Mouse (Mus musculus) forebrain, embryonic 13.5 days (tissue): Measurements from ENCODE around the gene Akt1s1. TPM values are rescaled to one million over a fixed set of nuclear protein-coding genes. Genes with fewer than 3 reads are reported as not detected.

Experiments used
- ATAC-seq: fragments of 200-750 bp; cut with Nextera tagmentation; 2 replicates; pipeline ENCODE4 v1.8.0; 2017
- H3K27ac ChIP-seq: fragments of 300-500 bp; sonication (generic); 2 replicates; pipeline ENCODE4 v1.5.1; 2015; ENCODE audit warnings: inconsistent platforms, mild to moderate bottlenecking, moderate library complexity
- H3K27me3 ChIP-seq: fragments of 300-500 bp; sonication (generic); 2 replicates; pipeline ENCODE4 v1.6.1; 2015; ENCODE audit warnings: mild to moderate bottlenecking, inconsistent platforms
- H3K36me3 ChIP-seq: fragments of 300-500 bp; sonication (generic); 2 replicates; pipeline ENCODE4 v1.6.1; 2015; ENCODE audit warnings: mild to moderate bottlenecking, inconsistent platforms; ENCODE audit not compliant: poor library complexity, severe bottlenecking
- H3K4me1 ChIP-seq: fragments of 300-500 bp; sonication (generic); 2 replicates; pipeline ENCODE4 v1.6.1; 2015; ENCODE audit warnings: inconsistent platforms
- H3K4me2 ChIP-seq: fragments of 300-500 bp; sonication (generic); 2 replicates; pipeline ENCODE4 v1.6.1; 2015; ENCODE audit warnings: inconsistent platforms, mild to moderate bottlenecking, moderate library complexity
- H3K4me3 ChIP-seq: fragments of 300-500 bp; sonication (generic); 2 replicates; pipeline ENCODE4 v1.5.1; 2015; ENCODE audit warnings: mild to moderate bottlenecking, inconsistent platforms
- H3K9ac ChIP-seq: fragments of 300-500 bp; sonication (generic); 2 replicates; pipeline ENCODE4 v1.6.1; 2015; ENCODE audit warnings: mild to moderate bottlenecking, inconsistent platforms
- H3K9me3 ChIP-seq: fragments of 300-500 bp; sonication (generic); replicated peaks from 2 replicates; pipeline ENCODE4 v1.6.1; 2016; ENCODE audit warnings: inconsistent platforms
- WGBS: fragments of 180-500 bp; shearing (Covaris S2); methylation state at CpG from one replicate; pipeline ENCODE4 v1.1.7; 2015; 5-methylcytosine and 5-hydroxymethylcytosine counted together
- polyA plus RNA-seq: library from polyadenylated mRNA; unstranded; fragments of >200 nt; fragmentation: Nextera tagmentation; extraction: Ambion mirVana; gene quantifications from 2 replicates; pipeline ENCODE4 v1.2.1, GENCODE M21; 2015

Akt1s1 gene
- polyA plus RNA-seq, 1 experiment from 2014 or later, result 93.1 TPM

- H3K36me3 ChIP-seq, result peaks cover 82% of the 10 kb centered on the region
- no peak for ATAC-seq
These were observed 38.2 kb downstream of the Akt1s1 start for GRCm38 (mm10) chr7:44886964-44887363.

GRCm38 (mm10) chr7:44888256-44889105 lies 39.7 kb downstream of the Akt1s1 start:
- no peaks in the 10 kb centered on the region for H3K27me3 ChIP-seq
- ATAC-seq, result no peak
- H3K36me3 ChIP-seq, result peaks cover 67% of the 10 kb centered on the region
- no peak overlapping the region for H3K4me3 ChIP-seq
- H3K4me1 ChIP-seq, result peaks cover 28% of the 10 kb centered on the region
- 0 out of 2 replicates have a peak overlapping the region, but pooled peaks have one; percentile 4 for H3K27ac ChIP-seq
- no peaks in the 10 kb centered on the region for H3K9me3 ChIP-seq
- no peak overlapping the region for H3K4me2 ChIP-seq
- WGBS, result 83% methylated on average over 13 of the region's 13 CpGs
- 0 out of 2 replicates have a peak overlapping the region, but pooled peaks have one; percentile 1 for H3K9ac ChIP-seq

More at GRCm38 (mm10) chr7:44886964-44887363, 38.2 kb downstream of the Akt1s1 start:
- no peak overlapping the region for H3K27ac ChIP-seq
- peaks cover 23% of the 10 kb centered on the region for H3K4me1 ChIP-seq
- 88% methylated on average over 7 of the region's 7 CpGs for WGBS
- no peak overlapping the region for H3K4me2 ChIP-seq
- no peaks in the 10 kb centered on the region for H3K9me3 ChIP-seq
- H3K27me3 ChIP-seq, result no peaks in the 10 kb centered on the region
- H3K9ac ChIP-seq, result peak overlapping the region; percentile 9; the same call in 1 of the 2 replicates
- H3K4me3 ChIP-seq, result no peak overlapping the region

- peak overlapping the region; percentile 95 for H3K4me2 ChIP-seq
- H3K4me1 ChIP-seq, result peaks cover 45% of the 10 kb centered on the region
- 83% methylated on average over 7 of the region's 7 CpGs for WGBS
- H3K36me3 ChIP-seq, result peaks cover 52% of the 10 kb centered on the region
- H3K9me3 ChIP-seq, result no peaks in the 10 kb centered on the region
- H3K4me3 ChIP-seq, result peak overlapping the region; percentile 85
- no peak overlapping the region for H3K27ac ChIP-seq
- peak overlapping the region; percentile 91 for H3K9ac ChIP-seq
- no peak for ATAC-seq
- no peaks in the 10 kb centered on the region for H3K27me3 ChIP-seq
These were observed 41.4 kb downstream of the Akt1s1 start for GRCm38 (mm10) chr7:44890180-44890579.

GRCm38 (mm10) chr7:44890737-44891136 lies 41.9 kb downstream of the Akt1s1 start:
- H3K27me3 ChIP-seq, result no peaks in the 10 kb centered on the region
- H3K4me2 ChIP-seq, result peak overlapping the region; percentile 95
- no peak for ATAC-seq
- H3K36me3 ChIP-seq, result peaks cover 46% of the 10 kb centered on the region
- H3K27ac ChIP-seq, result no peak overlapping the region
- WGBS, result 65% methylated on average over 4 of the region's 4 CpGs
- no peaks in the 10 kb centered on the region for H3K9me3 ChIP-seq
- H3K9ac ChIP-seq, result peak overlapping the region; percentile 91
- H3K4me3 ChIP-seq, result peak overlapping the region; percentile 85
- peaks cover 48% of the 10 kb centered on the region for H3K4me1 ChIP-seq

GRCm38 (mm10) chr7:44891611-44892010 lies 42.8 kb downstream of the Akt1s1 start:
- Histone ChIP-seq H3K4me2 (peak overlapping the region; percentile 95), H3K9me3 (no peaks in the 10 kb centered on the region), H3K4me1 (peaks cover 53% of the 10 kb centered on the region), H3K27ac (peak overlapping the region; percentile 96), H3K27me3 (no peaks in the 10 kb centered on the region), H3K4me3 (peak overlapping the region; percentile 85), H3K9ac (peak overlapping the region; percentile 91), H3K36me3 (peaks cover 38% of the 10 kb centered on the region)
- 14% methylated on average over 6 of the region's 6 CpGs for WGBS
- ATAC-seq, result no peak

- no peaks in the 10 kb centered on the region for H3K9me3 ChIP-seq
- peak; percentile 78 for ATAC-seq
- peak within 1 kb of the TSS; percentile 95 for H3K4me2 ChIP-seq
- peak within 1 kb of the TSS; percentile 96 for H3K27ac ChIP-seq
- H3K4me1 ChIP-seq, result peaks cover 61% of the 10 kb centered on the region
- H3K36me3 ChIP-seq, result peaks cover 30% of the 10 kb centered on the region
- under 1% methylated on average over 56 of the region's 56 CpGs for WGBS
- H3K4me3 ChIP-seq, result peak within 1 kb of the TSS; percentile 85
- no peaks in the 10 kb centered on the region for H3K27me3 ChIP-seq
- peak within 1 kb of the TSS; percentile 91 for H3K9ac ChIP-seq
These were observed 43.6 kb downstream of the Akt1s1 start, which contains the start of gene Med25 for GRCm38 (mm10) chr7:44892276-44892921. Gene Med25, minus strand, starts transcription at chr7:44892712.

GRCm38 (mm10) chr7:44893197-44893596 lies 44.4 kb downstream of the Akt1s1 start:
- H3K4me1 ChIP-seq, result peaks cover 67% of the 10 kb centered on the region
- peak overlapping the region; percentile 95 for H3K27ac ChIP-seq

GRCm38 (mm10) chr7:44894175-44894574 lies 45.4 kb downstream of the Akt1s1 start:
- Histone ChIP-seq H3K9me3 (no peaks in the 10 kb centered on the region), H3K27me3 (no peaks in the 10 kb centered on the region), H3K27ac (peak overlapping the region; percentile 95), H3K9ac (no peak overlapping the region), H3K4me3 (no peak overlapping the region), H3K4me1 (peaks cover 68% of the 10 kb centered on the region), H3K4me2 (peak overlapping the region; percentile 78; the same call in 1 of the 2 replicates), H3K36me3 (peaks cover 23% of the 10 kb centered on the region)
- 87% methylated on average over 3 of the region's 3 CpGs for WGBS
- ATAC-seq, result no peak

More at GRCm38 (mm10) chr7:44893197-44893596, 44.4 kb downstream of the Akt1s1 start:
- Histone ChIP-seq H3K36me3 (peaks cover 24% of the 10 kb centered on the region), H3K27me3 (no peaks in the 10 kb centered on the region), H3K9ac (peak overlapping the region; percentile 35; the same call in 1 of the 2 replicates), H3K9me3 (no peaks in the 10 kb centered on the region), H3K4me2 (peak overlapping the region; percentile 57), H3K4me3 (peak overlapping the region; percentile 22)
- ATAC-seq, result no peak
- WGBS, result 2% methylated on average over 8 of the region's 8 CpGs

- peak overlapping the region; percentile 62 for H3K4me3 ChIP-seq
- H3K27me3 ChIP-seq, result no peaks in the 10 kb centered on the region
- 14% methylated on average over 7 of the region's 7 CpGs for WGBS
- peak overlapping the region; percentile 95 for H3K27ac ChIP-seq
- H3K9me3 ChIP-seq, result no peaks in the 10 kb centered on the region
- H3K4me2 ChIP-seq, result peak overlapping the region; percentile 78
- no peak for ATAC-seq
- H3K36me3 ChIP-seq, result peaks cover 26% of the 10 kb centered on the region
- peak overlapping the region; percentile 52 for H3K9ac ChIP-seq
- peaks cover 65% of the 10 kb centered on the region for H3K4me1 ChIP-seq
These were observed 46.4 kb downstream of the Akt1s1 start for GRCm38 (mm10) chr7:44895206-44895592.

GRCm38 (mm10) chr7:44895593-44896434 lies 47.0 kb downstream of the Akt1s1 start, which contains the start of gene Fuz:
Gene Fuz, plus strand, starts transcription at chr7:44896079.
- Histone ChIP-seq H3K27ac (peak within 1 kb of the TSS; percentile 95), H3K9me3 (no peaks in the 10 kb centered on the region), H3K36me3 (peaks cover 26% of the 10 kb centered on the region), H3K27me3 (no peaks in the 10 kb centered on the region), H3K4me3 (peak within 1 kb of the TSS; percentile 62), H3K9ac (peak within 1 kb of the TSS; percentile 78), H3K4me1 (peaks cover 65% of the 10 kb centered on the region), H3K4me2 (peak within 1 kb of the TSS; percentile 78)
- ATAC-seq, result peak; percentile 78
- WGBS, result under 1% methylated on average over 34 of the region's 34 CpGs

- H3K4me1 ChIP-seq, result peaks cover 65% of the 10 kb centered on the region
These were observed 47.7 kb downstream of the Akt1s1 start for GRCm38 (mm10) chr7:44896499-44896898.

More at GRCm38 (mm10) chr7:44896499-44896898, 47.7 kb downstream of the Akt1s1 start:
- H3K9ac ChIP-seq, result peak overlapping the region; percentile 78
- peak overlapping the region; percentile 62 for H3K4me3 ChIP-seq
- ATAC-seq, result no peak
- H3K36me3 ChIP-seq, result peaks cover 32% of the 10 kb centered on the region
- WGBS, result 26% methylated on average over 10 of the region's 10 CpGs
- H3K4me2 ChIP-seq, result peak overlapping the region; percentile 78
- H3K9me3 ChIP-seq, result no peaks in the 10 kb centered on the region
- H3K27me3 ChIP-seq, result no peaks in the 10 kb centered on the region
- H3K27ac ChIP-seq, result peak overlapping the region; percentile 95
